Mouse (Mus musculus) CD8-positive naive resting alpha-beta T cell, adult 57 days (primary cell): Measurements from ENCODE around the gene Mlh3. TPM values are rescaled to one million over a fixed set of nuclear protein-coding genes. Genes with fewer than 3 reads are reported as not detected.

Source experiments
- total RNA-seq: library from RNA; stranded (reverse); gene quantifications from one replicate; pipeline ENCODE4 v1.2.4, GENCODE M21; 2023

Gene Mlh3
- 17.1 TPM for total RNA-seq

DNA sequence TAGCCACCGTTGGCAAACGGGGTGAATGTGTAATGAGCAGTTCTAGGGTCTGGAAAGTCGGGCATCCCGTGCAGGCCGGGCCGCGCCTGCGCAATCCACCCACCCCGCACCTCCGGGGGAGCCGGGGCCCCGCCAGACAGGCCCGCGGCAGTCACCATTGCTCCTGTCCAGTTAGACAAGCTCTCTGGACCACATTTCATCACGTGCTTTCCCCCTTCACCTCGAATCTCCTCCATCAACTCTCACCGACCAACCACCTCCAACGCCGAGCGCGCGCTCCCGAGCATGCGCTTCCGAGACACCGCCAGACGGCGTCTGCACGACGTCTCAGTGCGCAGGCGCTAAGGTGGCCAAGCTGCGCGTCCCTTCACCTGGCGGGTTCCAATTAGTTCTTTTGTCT lies at the start of gene Mlh3:
Gene Mlh3 (minus strand): TSS at position 281 of the 400 bp plus-strand sequence.

DNA sequence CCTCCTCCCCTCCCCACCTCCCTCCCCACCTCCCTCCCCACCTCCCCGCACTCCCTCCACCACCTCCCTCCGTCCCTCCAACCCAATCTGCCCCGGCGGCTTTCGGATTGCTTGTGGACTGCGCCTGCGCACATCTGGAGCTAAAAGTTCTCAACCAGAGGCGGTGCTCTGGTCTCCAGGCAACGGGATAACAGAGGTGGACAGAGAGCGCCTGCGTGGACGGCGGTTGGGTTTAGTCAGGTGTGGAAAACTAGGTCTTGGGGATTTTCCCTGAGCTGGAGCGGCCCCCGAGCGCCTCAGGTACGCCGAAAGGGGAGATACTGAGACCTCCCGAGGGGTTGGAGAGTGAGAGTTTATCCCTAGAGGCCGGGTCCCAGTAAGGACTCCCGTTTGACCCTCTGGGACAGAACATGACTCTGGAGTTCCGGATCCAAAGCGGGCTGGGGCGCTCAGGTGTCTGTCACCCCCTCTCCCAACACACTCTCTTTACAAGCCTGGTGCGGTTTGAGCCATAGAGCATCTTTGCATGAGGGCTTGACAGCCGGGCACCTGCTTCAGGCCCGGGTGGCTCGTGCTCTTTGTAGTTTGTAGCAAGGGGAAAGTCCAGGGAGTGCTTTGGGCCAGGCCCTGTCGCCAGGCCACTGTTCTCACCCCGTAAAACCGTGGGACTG lies 18.2 kb upstream of the Mlh3 start, which contains the start of gene Zc2hc1c:
Gene Zc2hc1c (plus strand): TSS at position 106 of the 671 bp plus-strand sequence.

DNA sequence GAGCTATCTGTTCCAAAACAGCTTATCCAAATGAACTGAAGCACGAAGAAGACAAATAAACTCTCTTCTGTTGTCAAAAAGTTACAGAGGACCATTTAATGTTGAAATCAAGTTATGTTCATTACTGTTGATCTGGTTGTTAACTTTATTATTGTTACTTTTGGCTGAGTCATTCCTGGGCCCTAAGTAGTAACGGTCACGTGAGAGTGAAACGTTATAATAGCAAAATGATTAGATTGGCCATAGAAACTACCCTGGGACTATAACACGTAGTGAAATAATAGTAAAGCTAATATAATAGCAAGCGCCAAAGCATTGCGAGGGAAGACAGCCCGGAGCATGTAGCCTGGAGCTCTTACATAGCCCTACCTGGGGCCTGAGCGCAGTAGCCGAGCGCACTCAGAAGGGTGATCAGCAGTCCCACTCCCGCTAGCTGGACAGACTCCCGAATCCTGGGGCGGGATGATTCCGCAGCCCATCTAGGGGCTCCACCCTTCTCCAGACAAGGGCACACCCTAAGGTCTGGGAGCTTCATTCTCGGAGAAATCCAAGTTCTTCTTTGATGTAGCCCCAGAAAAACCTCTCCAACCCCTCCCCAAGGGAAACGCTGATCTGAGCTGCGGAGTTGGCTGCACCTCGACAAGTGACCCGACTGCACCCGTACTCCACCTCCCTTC lies 17.5 kb upstream of the Mlh3 start, which contains the start of gene Acyp1:
Gene Acyp1 (minus strand): TSS at position 630 of the 677 bp plus-strand sequence.

DNA sequence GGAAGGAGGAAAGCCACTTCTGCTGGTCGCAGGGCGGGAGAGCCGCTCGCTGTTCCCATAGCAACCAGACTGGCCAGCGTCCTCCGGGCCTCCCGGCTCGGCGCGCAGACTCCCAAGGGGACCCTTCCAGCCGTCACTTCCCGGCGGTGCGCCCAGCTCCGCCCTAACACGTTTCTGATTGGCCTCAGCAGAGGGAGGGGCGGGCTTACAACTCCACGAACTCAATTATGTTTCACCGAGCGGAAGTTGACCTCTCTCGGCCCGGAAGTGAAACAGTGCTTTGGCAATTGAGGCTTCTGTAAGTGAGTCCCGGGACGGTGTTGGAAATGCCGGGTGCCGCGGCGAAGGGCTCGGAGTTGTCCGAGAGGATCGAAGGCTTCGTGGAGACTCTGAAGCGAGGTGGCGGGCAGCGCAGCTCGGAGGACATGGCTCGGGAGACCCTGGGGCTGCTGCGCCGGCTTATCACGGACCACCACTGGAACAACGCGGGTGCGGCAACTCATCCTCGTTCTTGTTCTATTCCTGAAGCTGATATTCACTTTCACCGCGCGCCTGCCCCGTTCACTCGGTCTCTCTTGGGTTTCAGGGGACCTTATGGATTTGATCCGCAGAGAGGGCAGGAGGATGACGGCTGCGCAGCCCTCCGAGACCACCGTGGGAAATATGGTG lies 51.0 kb downstream of the Mlh3 start, which contains the start of gene Eif2b2:
Gene Eif2b2 (plus strand): TSS at position 246 of the 669 bp plus-strand sequence.

Other genes with a start within 250 kb of the Mlh3 start
- 4.2 TPM for gene Prox2, start 159.8 kb downstream of the Mlh3 start, total RNA-seq
- 183 TPM for gene Dlst, start 159.8 kb downstream of the Mlh3 start, total RNA-seq
- 3.6 TPM for gene Rps6kl1, start 119.3 kb downstream of the Mlh3 start, total RNA-seq
- gene Pgf, start 92.8 kb downstream of the Mlh3 start, total RNA-seq: not detected
- gene Eif2b2, start 51.1 kb downstream of the Mlh3 start, total RNA-seq: 100.0 TPM
- gene Acyp1, start 17.8 kb upstream of the Mlh3 start, total RNA-seq: 19.3 TPM
- not detected for gene Zc2hc1c, start 18.0 kb upstream of the Mlh3 start, total RNA-seq
- 60.3 TPM for gene Nek9, start 68.8 kb upstream of the Mlh3 start, total RNA-seq
- 156 TPM for gene Tmed10, start 104.2 kb upstream of the Mlh3 start, total RNA-seq
- gene Fos, start 203.3 kb upstream of the Mlh3 start, total RNA-seq: 2,400 TPM